Mouse (Mus musculus) cortical plate, adult 2 months (tissue): ENCODE results near the gene Tmem176b.

Experiments
- CTCF ChIP-seq: fragments of 200-500 bp; IDR thresholded peaks from 2 replicates; pipeline ENCODE4 v1.5.1; 2011; ENCODE audit warnings: mild to moderate bottlenecking, control low read depth, low read length; ENCODE audit not compliant: insufficient read depth; ENCODE audit errors: extremely low read depth
- POLR2A ChIP-seq: fragments of 200-500 bp; IDR thresholded peaks from 2 replicates; pipeline ENCODE4 v1.6.1; 2011; ENCODE audit warnings: mild to moderate bottlenecking, low read length, control low read depth; ENCODE audit not compliant: insufficient read depth; ENCODE audit errors: extremely low read depth

DNA sequence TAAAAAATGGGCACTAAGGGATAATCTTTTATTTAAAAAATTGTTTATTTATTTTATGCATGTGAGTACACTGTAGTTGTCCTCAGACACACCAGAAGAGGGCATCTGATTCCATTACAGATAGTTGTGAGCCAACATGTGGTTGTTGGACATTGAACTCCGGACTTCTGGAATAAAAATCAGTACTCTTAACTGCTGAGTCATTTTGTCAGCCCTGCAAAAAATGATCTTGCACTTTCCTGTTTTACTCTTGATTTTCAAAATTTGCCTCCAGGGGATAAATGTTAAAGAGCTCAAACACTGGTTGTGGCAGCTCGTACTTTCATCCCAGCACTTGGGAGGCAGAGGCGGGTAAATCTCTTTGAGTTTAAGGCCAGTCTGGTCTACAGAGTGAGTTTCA lies 34.5 kb downstream of the Tmem176b start:
- TF ChIP-seq CTCF (no peak), POLR2A (no peak)
